Mouse (Mus musculus) ovary, adult 18-20 months (tissue): ENCODE results near the gene Mgat4a.

Source experiments
- DNase-seq: peaks from one replicate; pipeline ENCODE4 v3.0.0; 2022; ENCODE audit warnings: low spot score, mixed read lengths

The Mgat4a gene

DNA sequence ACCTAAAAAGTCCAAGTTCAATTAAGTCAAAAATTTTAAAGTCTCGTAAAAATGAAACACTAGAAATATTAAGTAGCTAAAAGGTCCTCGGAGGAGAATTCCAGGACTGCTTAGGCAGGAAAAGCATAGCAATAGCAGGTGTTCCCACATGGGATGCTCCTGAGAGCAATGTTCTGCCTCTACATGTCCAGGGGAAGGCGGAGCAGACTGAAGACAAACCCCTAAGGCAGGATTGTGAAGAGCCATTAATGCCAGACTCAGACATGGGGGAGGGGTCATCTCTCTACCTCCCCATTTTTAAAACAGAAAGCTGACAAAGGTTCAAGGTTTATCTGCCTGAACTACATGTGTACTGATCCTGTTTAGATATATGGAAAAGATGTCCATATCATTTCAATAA, 45.7 kb downstream of the Mgat4a start:
- DNase-seq, result no peak

DNA sequence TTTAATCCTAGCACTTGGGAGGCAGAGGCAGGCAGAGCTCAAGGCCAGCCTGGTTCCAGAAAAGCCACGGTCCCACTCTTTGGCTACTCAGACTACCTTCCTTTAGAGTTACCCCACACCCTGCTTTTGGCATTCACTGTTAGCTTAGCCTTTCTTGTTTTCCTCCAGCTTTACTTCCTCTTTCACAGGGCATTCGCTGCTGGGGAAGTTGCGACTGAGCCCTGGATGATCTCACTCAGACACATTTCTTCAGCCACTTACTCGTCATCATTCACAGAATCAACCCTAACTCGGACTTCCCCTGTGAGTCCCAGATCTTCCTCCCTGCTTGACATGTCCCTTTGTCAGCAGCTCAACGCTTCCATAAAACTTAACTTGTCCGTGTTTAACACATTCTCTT, 49.1 kb downstream of the Mgat4a start:
- no peak for DNase-seq

DNA sequence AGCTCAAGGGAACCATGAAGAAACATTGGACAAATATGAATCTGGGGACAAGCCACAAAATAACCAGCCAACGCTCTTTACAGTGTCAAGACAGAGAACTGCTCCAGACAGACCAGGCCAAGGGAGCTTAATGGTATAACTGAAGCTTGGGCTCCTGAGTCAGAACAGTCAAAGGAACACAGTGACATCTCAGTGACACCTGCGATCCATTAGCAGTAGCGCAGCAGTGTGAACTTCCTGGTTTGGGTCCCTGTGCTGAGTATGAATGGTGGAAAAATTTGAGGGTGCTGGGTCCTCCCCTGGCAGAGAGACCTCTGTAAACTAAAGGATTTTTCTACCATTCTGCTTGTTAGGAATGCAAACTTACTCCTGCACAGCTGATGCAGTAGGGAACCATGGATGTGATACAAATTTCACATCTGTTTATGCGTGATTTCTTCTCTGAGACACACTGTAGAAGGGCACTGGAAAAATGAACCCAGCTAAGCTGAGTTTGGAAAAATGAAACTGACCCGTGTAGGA, 50.1 kb downstream of the Mgat4a start:
- DNase-seq, result no peak

DNA sequence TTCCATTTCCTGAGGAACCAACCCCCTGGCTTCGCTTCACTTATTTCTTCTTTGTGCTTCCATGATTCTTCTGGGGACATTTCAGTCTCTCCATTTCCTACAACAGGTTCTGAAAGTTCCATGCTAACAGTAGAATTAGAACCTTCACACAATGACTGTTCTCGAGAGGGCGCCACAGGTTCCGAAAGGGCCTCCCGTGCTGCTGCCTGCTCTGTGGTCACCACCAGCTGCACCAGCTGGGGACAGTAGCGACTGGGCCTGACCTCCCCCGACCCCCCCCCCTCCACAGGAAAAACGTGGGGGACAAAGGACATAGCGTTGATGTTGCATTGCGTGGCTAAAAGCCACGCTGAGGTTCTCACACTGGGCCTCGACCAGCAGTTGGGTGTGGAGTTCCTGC, 52.3 kb downstream of the Mgat4a start:
- DNase-seq, result no peak

DNA sequence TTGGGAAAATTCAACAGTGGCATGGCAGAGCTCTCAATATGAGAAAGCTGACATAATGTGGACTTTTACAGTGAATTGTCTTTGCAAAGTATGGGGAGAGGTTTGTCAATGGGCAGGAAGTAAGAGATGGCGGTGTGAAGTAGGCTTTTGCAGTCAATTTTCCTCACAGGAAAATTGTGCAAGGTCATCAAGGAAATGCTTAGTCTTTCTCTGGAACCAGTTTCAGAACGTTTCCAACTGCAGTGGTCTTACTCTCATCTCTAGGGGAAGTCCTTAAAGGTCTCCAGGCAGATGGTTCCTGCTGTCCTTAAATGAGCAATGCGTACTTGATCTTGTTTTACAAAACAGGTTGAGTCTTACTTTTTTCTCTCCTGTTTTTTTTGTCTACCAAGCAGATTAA, 53.8 kb downstream of the Mgat4a start:
- DNase-seq, result no peak

DNA sequence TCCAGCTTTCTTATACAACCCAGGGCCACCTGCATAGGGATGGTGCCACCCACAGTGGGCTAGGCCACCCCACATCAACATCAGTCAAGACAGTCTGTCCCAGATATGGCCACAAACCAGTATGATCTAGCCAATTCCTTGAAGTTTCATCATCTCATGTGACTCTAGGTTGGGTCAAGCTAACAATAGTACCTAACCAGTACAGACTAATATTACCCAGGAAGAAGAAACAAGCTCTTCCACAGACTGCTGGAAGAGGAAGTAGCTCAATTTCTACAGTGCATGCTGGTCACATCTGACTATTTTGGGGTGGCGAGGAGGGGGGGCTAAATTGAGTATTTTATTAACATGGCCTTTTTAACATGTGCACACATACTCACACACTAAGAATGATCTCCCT, 54.4 kb downstream of the Mgat4a start:
- no peak for DNase-seq

DNA sequence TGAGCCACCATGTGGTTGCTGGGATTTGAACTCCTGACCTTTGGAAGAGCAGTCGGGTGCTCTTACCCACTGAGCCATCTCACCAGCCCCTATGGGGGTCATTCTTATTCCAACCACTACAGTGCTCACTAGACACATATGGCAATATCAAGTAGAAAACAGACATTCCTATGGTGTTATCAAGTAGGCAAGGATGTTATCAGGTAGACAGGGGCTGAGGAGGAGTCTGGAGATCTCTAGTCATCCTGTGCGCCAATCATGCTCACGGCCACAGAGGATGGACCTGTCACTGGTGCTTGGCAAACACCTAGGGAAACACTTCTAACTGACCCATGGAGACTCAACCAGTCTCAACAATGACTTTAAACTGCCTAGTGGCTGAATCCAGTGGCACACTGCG, 56.2 kb downstream of the Mgat4a start:
- no peak for DNase-seq

DNA sequence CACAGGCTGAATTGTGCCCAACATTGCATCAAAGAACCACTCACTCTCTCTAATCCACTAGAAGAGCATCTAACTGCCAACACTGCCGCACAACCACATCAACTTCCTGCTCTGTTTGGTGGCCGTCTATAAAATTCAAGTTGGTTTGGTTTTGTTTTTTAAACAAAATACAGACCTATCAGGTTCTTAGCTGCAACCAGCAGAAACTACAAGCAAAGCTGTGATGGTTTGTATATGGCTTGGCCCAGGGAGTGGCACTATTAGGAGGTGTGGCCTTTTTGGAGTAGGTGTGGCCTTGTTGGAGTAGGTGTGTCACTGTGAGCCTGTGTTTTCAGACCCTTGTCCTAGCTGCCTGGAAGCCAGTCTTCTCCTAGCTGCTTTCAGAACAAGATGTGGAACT, 59.5 kb downstream of the Mgat4a start:
- DNase-seq, result no peak

DNA sequence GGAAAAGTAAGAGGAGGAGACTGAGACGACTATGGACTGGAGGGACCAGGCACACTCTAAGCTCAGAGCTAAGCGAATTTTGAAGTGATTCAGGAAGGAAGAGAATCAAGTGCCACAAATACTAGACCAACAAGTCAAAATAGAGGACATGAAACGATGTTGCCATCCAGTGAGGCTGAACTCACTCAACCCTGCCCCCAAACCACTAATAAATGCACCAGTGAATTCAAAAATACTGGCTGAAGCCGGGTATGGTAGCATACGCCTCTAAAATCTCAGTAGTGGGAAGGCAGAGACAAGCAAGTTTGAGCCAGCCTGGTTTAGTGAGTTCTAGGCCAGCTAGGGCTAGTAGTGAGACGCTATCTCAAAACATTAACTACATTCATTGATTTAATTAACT, 60.1 kb downstream of the Mgat4a start:
- DNase-seq, result no peak

DNA sequence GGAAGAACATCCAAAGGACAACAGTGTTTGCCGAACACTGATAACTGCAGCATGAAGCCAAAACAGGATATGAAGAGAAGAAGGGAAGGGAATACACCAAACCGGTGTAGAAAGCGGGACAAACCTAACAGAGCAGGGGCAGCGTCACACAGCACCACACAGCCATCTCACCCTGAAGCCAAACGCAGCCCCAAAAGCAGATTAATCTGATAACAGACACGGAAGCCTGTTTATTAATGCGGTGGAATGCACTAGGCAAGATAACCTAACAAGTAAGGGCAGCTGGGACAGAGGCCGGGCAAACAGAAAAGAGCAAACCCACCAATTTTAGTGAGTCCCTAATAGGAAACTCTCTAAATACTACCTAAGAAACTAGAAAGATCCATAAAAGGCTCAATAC, 61.1 kb downstream of the Mgat4a start:
- DNase-seq, result no peak

DNA sequence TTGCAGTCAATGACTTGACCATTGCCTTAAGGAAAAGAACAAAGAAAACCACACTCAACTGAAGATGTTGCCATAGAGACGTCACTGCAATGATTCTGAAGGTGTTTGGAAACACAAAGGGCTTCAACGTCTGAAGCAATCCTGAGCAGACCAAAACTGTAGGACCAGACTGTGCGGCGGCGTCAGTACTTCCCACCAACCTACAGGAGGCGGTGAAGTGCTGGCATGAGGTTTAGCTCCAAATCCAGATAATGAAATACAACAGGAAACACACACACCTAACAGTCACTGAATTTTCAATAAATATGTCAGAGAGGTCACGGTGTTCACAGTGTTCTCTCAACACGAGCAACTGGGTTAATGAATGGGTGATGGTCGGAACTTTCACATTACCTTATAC, 61.7 kb downstream of the Mgat4a start:
- DNase-seq, result no peak

DNA sequence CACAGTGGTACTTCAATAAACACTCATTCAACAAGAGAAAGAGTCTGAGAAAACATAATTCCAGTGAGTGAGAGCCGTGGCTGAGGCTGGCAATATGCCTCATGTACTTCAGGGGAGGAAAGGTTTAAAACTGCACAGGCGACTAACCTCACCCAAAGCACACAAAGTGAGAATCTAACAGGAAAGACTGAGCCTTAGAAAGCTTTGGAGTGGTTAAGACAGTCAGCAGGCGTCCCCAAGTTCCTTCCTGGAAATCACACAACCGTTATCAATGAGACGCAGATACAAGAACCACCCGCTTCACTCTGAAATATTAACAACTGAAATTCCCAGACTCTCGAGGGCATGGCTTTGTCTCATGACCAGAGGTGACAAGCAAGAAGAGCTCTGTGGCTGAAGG, 62.4 kb downstream of the Mgat4a start:
- DNase-seq, result no peak

DNA sequence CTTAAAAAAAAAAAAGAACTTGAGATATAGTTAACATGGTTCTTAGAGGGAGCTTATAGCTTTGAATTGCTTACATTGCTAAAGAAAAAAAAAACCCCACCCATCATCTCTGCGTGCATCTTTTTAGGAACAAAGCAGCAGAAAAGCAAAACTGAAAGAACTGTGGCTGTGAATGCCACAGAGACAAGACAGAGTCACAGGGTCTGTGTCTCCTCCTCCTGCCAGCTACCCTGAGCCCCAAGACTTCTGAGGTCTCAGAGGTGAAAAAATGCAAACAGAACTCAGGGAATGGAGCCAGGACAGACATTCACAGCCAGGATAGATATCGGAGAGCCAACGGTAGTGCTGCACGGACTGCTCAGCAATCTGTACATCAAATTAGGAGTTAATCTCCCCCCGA, 62.9 kb downstream of the Mgat4a start:
- DNase-seq, result no peak

DNA sequence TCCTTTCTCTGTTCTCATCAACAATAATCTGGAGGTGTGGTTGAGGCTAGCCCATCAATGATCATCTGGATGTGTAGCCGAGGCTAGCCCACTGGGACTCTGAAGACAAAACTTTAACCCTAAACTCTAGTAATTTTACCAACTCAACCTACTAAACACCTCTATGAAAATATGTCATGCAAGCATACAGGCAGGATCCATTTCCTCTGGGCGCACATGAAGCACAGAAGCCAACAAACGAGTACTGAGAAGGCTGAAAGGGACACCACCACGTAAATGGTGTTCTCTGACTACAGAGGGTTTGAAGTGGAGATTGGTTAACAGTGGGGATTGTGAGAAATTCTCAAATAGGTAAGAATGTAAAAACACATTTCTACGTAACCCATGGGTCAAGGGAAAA, 63.6 kb downstream of the Mgat4a start:
- no peak for DNase-seq

DNA sequence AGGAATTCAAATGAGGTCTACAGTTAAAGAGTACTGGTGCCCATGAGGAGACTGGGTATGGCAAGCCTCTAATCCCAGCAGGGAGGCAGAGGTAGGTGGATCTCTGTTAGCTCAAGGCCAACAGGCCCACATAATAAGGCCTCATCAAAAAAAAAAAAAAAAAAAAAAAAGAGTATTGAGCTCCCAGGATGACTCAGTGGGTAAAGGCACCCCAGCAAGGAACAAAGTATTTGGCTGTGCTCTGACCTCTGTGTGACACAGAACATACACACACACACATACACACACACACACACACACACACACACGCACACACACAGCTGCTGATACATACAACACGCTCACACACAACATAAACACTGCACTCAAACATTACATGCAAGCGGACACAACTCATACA, 65.5 kb downstream of the Mgat4a start:
- no peak for DNase-seq

DNA sequence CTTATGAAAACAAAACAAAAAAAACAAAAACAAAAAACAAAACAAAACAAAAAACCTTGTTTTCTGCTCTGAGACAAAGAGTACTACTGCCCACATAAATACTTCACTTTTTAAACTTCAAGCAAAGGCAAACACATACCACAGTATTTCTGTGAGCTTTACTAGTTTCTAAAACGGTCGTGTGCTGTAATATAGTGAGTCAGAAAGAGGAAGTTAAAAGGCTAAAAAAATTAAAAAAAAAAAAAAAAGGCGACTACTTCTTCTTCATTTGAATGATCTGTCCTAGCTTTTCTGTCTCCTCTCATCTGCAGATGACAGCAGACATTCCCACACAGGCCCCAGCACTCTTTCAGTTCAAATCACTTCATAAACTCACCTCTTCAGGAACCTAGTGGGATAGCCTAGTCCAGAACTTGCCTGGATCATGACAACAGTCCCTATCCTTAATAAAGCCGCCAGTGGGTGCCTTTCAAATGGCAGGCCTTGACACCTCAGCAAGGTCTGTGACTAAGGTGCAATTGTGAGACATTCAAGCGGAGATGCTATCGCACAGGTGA, 66.1 kb downstream of the Mgat4a start:
- no peak for DNase-seq

DNA sequence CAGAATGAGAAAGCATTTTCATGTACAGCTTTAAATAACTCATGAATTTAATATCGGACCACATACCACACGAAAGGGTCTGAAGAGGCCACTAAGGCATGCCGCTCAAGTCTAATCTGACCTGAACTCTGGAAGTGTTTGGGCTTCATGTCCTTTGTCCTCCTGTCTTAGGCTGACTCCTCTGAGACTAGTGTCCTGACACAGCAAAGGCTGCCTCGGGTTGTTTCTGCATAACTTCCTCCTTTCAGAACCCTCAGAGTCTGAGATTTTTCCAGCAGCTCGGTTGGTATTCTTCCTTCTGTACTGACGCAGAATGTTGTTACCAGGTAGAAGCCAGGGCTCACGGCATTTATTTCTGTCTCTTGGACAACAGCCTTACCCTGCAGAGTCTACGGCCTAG, 66.8 kb downstream of the Mgat4a start:
- DNase-seq, result no peak

DNA sequence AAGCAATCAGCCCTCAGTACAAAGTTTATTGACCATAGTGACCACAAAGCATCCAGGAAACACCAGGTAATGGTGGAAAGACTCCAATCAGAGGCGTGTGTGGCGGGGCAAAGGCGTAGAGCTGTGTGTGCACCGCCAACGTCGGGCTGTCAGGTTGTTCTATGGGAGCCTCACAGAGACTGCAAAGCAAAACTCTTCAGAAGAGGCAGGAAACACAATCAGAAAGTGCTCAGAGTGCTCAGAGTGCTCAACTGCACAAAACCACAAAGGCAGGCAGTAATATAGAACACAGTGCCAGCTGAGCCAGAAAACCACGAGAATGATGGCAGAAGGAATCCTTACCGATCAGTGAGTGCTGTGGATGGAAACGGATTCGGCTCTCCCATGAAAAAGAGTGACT, 67.6 kb downstream of the Mgat4a start:
- DNase-seq, result no peak

DNA sequence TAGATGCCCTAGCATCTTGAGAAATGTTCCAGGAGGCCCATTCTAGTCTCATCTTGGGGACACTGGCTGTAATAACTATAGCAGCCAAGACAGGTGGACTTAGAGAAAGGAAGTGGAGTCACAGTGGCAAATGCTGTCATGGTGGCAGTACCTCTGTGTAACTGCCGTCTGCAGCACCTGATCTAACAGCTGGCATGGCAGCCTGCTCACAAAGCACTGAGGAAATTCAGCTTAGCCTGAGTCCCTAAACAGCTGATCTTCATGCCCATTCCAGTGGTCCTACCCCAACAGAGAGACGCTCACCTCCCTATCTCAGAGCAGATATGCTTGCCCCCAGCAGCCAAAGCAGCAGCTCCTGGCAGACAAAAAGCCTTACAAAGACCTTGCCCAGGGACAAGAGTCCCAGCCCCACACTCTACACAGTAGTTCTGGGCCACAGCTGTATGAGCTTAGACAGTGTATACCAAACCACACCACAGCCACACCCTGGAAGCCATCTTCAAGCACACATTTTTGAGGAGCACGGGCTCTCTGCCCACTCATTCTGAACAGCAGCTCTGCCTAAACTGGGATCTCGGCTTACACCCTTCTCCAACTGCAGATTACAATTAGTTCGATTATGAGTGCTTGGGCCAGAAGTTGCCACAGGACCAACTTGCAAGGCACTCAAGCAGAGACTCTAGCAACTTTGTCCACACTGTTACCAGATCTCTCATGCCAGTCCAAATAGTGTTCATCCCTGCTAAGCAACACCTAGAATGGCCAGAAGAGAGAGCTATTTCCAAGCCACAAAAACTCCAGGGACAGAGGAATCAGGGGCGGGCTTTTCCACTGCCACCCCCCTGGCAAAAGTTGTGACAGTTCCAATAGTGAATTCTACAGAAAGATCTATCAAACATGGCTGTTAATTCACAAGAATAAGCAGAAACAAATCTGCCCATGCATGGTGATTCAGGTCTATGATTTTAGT, 69.4 kb downstream of the Mgat4a start:
- no peak for DNase-seq

DNA sequence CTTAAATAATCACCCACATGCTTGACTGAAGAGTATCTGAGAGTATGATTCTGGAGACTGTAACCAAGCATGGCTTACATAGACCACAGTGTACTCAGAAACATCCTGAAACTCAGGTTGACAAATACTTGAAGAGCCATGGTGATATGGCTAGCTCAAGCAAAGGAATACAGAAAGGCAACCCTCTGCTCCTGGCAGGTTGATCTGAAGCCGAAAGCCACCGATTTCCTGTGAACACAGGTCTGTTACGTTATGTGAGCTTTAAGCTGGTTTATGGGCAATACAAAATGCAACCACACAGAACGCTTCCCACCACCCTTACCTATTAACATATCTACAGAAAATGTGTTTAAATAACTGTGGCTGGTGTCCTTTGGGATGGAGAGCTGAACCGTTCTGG, 71.8 kb downstream of the Mgat4a start:
- DNase-seq, result no peak

DNA sequence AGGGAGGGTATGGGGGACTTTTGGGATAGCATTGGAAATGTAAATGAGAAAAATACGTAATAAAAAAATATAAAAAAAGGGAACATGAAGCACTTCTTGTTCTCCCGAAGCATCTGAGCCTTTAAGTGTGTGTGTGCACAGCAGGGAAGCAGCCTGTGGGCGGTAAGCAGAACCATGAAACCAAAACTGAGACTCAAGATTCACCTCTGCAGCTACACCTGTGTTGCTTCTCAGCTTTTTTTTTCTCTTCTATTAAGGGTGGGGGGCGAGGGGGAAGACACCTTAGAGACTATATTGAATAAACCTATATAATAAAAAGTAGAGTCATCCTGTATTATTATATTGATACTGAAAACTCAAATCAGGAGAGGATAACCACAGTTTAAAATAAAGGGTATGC, 73.0 kb downstream of the Mgat4a start:
- no peak for DNase-seq

DNA sequence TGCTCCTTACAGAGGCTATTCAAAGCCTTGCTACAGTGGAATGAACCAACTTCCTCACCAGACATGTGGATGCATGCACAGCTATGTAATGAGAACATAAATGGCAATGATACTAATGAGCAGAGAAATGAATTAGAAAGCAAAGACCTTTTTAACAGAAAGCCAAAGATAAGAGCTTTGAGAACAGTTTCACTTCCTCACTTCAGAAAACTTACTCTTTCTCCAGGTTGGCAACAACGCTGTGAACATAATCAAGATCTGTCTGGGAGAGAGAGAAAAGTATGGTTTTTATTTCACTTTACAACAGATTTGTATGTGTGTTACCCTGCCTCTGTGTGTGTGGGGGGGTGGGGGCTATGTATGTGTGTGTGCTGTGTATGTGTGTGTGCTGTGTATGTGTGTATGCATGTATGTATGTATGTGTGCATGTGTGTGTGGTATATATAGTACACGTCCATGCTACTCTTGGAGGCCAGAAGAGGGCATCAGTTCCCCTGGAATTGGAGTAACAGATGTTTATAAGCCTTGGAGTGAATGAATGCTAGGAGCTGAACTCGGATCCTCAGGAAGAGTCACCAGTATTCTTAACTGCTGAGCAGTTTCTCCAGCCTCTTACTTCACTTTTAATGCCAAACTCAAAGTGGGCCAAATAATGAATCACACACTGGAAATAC, 74.4 kb downstream of the Mgat4a start:
- DNase-seq, result no peak

DNA sequence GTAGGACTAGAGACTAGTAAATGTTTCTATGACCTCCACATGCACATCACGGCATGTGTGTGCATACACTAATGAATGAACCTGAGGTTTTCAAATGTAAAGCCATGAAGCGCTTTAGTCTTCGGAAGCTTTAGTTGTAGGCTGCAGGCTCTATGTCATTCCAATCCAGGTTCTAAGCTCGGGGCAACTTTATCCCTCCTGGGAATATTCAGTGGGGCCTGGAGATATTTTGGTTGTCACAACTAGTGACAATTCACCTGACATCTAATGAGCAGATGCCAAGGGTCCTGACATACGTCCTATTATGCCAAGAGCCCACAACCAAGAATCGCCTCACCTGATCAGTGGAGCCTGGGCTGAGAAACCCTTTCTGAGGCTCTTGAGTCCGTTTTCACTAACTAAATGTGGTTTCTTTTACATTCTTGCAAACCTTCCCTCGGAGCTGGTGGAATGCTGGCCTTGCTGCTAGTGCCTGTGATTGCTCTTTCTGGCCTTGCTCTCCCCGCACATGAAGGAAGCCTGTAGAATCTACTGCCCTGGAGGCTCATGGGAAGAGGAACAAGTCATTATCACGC, 75.9 kb downstream of the Mgat4a start:
- DNase-seq, result no peak
